Mouse (Mus musculus) left cerebral cortex, postnatal 14 days (tissue): ENCODE data around the gene Fgfr1op2. TPM values are rescaled to one million over a fixed set of nuclear protein-coding genes. Genes with fewer than 3 reads are reported as not detected.
"Not testable (repeated sequence)": the region's sequence is repeated elsewhere in the genome, so short reads cannot be mapped to it uniquely, and the experiment has no call there.

Source experiments
- DNase-seq, 2 experiments: peaks; one replicate each; pipeline ENCODE4 v3.0.0; 2021 to 2022; ENCODE audit warnings: low spot score in 2 of 2, mixed read lengths in 1 of 2
- intact Hi-C: fragments of 180-260 bp; cut with DNase I; formaldehyde crosslinking; loops from one replicate; pipeline ENCODE4 v1.15.1; 2025
- long read RNA-seq, 2 experiments: library from polyadenylated mRNA; stranded (forward); transcript quantifications; one replicate each; pipeline ENCODE4 v2.0.0; 2021
- total RNA-seq, 2 experiments: library from RNA; stranded (reverse); gene quantifications; 2 replicates each; pipeline ENCODE4 v1.2.3; 2021

Gene Fgfr1op2
- 10 to 100 TPM; 71.7 to 79.8 TPM for total RNA-seq
- long read RNA-seq, experiment 1, transcript Fgfr1op2-202 (5 exons, 918 nt): minor isoform, 5 of 183 reads
- long read RNA-seq, experiment 1, transcript Fgfr1op2-204 (7 exons, 2,880 nt): minor isoform, 22 of 183 reads
- long read RNA-seq, experiment 1, transcript Fgfr1op2-203 (6 exons, 2,766 nt): major isoform, 141 of 183 reads
- long read RNA-seq, experiment 1, partial matches to known transcripts: 1 of 183 reads
- long read RNA-seq, experiment 1, other reads (novel, unspliced or antisense): 14 of 183 reads
- long read RNA-seq, experiment 2, transcript Fgfr1op2-204 (7 exons, 2,880 nt): minor isoform, 15 of 133 reads
- long read RNA-seq, experiment 2, transcript Fgfr1op2-203 (6 exons, 2,766 nt): major isoform, 106 of 133 reads
- long read RNA-seq, experiment 2, partial matches to known transcripts: 1 of 133 reads
- long read RNA-seq, experiment 2, other reads (novel, unspliced or antisense): 7 of 133 reads

DNA sequence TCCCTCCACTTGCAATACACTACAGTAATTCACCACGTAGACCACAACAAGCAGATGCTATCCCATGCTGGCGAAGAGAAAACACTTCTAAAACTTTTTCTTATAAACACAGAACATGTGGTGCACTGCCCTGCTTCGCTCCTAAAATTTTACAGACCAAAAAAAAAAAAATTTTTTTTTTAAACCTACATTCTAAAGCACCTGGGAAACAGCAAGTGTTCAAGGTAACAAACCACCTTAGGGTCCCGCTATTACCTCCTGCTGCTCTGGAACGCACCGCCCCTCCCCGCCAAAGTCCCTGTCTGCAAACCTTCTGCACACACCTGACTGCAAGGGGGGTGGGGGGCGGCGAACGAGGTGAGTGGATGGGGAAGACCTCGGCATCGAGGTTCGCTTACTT, at the start of gene Fgfr1op2:
Gene Fgfr1op2 (plus strand): TSS at position 301 of the 400 bp plus-strand sequence.
- intact Hi-C loops: loop anchor here (5.0 to 10.0 kb wide), 2 partner anchors 55 to 162 kb away; no protein-coding TSS in a partner anchor
- no peak for DNase-seq

DNA sequence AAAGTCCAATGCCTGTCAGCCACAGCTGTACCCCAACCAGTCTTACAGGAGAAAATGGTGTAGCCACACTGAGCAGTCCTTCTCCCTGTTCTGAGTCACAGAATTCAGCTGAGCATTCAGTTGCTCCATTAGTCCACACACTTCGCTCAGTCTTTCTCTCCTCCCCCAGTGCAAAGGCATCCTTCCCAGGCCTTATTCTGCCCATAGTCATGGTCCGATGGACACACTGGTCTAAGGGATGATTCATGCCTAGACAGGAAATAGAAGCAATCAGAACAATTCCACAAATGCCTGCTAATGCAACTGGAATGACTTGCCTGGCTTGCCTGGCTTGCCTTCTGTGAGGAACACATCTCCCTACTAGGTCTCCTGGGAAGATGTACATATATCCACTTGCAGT, 49.5 kb upstream of the Fgfr1op2 start:
- intact Hi-C loops: no loop called here
- DNase-seq: no peak

DNA sequence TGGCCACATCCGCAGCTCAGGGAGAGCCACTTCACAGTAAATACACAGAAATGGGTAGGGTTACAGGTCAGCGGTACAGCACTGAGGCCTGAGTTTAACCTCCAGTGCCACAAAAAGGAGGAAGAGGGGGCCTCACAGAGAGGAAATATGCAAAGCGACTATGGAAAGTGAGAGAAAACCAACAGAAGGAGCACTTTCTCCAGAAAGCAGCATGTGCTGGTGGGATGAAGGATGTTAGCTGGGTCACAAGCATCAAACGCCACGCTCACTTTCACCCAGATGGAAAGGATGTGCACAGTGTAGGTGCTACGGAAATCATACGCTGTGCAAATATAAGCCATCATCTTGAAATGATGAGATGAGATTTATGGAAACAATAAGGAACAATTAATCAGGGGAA, 46.6 kb upstream of the Fgfr1op2 start:
- DNase-seq: no peak
- intact Hi-C loops: no loop called here

DNA sequence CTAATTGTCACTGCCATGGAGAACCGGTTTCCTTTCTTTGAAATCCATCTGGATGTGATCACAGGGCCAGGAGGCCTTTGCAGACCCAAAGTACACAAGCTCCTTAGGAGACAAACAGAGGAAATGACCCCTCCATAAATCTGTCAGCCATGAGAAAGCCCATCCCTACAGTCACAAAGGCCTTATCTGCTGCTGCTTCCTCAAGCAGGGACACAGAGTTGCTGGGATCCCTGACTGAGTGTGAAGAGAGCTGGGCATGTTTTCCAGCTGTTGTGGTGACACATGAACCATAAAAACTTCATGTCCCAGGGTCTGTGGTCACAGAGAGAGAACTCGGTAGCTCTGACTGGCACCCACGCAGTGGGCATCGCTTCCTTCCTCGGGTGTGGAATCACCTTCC, 46.2 kb upstream of the Fgfr1op2 start:
- intact Hi-C loops: no loop called here
- DNase-seq: no peak

DNA sequence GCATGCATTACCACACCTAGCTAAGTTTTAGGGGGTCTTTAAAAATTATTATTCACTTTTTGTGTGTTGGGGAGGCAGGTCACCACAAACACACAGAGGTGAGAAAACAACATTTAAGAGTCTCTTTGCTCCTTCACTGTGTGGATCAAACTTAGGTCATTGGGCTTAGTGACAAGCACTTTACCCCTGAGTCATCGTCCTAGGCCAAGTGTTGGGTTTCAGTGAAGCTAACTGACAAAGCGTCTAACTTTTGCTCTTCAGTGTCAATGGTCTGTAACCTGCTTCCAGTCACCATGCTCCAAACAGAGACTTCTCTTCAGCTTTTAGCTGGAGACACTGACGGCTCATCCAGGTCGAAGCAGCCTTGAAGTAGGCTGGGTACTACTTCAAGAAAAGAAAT, 43.9 kb upstream of the Fgfr1op2 start:
- intact Hi-C loops: no loop called here
- no peak for DNase-seq

DNA sequence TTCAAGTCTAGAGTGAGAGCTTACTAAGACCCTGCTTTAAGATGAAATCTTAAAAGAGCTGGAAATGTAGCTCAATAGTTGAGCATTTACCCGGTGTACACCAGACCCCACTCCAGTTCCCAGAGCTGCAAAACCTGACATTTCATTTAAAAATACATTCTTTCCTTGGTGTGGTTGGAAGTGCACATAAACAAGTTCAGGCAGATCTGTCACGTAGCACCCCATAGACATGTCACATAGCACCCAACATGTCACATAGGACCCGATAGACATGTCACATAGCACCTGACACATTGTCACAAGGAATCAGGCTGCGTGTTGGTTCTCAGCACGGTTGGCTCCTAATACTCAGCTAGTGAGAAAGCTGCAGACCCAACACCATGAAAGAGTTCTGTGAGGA, 41.5 kb upstream of the Fgfr1op2 start:
- no peak for DNase-seq
- intact Hi-C loops: no loop called here

GRCm38 (mm10) chr6:146537111-146537510, 39.9 kb upstream of the Fgfr1op2 start:
- DNase-seq: no peak
- intact Hi-C loops: no loop called here

- no peak for DNase-seq
- intact Hi-C loops: no loop called here
Observed at GRCm38 (mm10) chr6:146538071-146538470, 38.9 kb upstream of the Fgfr1op2 start.

DNA sequence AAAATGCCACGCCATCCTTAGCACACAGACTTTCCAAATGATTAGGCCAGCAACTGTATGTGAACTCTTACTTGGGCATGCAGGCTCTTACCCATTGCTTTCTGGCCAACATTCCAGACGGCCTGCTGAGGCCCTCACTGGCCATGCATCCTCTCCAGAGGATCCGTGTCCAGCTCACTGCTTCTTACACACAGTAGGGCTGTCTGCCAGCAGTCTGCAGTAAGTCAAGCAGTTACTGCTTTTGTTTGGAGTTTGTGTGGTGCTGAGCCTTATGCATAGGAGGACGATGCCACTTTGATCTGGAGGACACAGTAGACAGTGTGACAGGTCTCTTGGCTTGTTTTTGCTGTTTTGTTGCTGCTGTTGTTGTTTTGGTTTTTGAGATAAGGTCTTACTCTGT, 38.3 kb upstream of the Fgfr1op2 start:
- DNase-seq: no peak
- intact Hi-C loops: no loop called here

DNA sequence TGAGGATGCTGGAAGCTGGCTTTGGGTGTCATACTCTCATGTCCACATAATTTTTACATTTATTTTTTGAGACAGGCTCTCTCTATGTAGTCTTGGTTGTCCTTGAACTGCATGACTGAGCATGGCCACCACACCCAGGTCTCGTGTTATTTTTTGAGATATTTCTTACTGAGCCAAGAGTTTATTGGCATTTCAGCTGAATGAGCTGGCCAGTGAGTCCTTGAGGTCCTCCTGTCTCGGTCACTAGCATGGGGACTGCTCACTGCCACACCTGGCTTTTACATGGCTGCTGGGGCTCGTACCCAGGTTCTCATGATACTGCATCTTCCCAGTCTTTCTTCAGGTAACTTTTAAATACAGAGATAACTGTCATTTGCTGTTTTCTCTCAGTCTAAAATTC, 36.6 kb upstream of the Fgfr1op2 start:
- intact Hi-C loops: no loop called here
- DNase-seq: no peak

DNA sequence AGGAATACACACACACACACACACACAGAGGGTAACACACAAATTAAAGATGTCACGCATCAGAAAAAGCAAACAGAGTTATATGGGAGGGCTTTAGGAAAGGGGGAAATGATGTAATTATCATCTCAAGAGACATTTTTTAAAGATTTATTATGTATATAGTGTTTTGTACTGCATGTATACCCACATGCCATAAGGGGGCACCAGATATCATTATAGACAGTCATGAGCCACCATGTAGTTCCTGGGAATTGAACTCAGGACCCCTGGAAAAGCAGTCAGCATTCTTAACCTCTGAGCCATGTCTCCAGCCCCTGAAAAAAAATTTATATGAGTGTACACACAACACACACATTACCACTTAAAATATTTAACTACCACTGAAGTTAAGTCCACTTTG, 32.4 kb upstream of the Fgfr1op2 start:
- intact Hi-C loops: no loop called here
- DNase-seq: no peak

DNA sequence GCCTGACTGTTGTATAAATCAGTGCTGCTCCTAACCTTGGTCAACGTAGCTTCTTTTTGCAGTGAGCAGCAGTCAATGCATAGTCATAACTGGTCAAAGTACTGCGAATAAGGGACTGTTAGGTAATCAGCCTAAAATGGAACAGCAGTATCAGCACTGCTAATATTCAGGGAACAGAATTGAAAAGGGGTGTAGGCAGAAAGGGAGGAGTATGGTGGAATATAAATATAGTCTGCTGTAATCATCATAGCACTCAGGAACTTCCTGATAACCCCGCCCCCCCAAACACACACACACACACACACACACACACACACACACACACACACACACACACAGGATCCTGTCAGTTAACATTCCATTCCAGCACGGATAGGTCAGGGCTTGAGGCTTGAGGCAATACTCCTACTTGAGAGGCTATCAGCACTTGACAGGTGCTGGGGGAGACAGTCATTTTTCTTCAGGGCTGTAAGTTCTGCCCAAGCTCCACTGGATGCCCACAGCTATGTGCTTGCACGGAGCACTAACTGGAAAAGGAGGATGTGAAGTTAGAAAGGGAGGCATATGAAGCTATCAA, 31.6 kb upstream of the Fgfr1op2 start:
- intact Hi-C loops: no loop called here
- no peak for DNase-seq

DNA sequence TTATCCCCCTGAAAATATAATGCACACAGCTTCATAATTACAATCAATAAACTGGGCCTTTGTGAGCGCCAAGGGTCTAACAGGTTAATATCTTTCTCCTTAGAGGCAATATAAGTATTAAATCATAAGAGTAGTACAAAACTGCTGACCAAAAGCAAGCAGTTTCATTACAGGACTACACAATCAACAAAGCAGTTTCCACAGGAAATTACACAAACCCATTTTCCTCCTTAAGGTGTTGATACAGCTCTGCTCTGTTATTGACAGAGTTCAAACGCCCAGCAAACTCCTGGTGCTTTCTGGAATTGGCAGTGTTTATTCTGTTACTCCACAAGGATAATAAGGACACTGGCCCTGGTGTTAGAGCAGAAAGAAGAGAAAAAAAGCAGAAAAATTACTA, 26.6 kb upstream of the Fgfr1op2 start:
- intact Hi-C loops: no loop called here

GRCm38 (mm10) chr6:146551326-146551725, 25.7 kb upstream of the Fgfr1op2 start:
- intact Hi-C loops: no loop called here
- DNase-seq: no peak

More for the DNA sequence above, 26.6 kb upstream of the Fgfr1op2 start:
- DNase-seq: no peak

DNA sequence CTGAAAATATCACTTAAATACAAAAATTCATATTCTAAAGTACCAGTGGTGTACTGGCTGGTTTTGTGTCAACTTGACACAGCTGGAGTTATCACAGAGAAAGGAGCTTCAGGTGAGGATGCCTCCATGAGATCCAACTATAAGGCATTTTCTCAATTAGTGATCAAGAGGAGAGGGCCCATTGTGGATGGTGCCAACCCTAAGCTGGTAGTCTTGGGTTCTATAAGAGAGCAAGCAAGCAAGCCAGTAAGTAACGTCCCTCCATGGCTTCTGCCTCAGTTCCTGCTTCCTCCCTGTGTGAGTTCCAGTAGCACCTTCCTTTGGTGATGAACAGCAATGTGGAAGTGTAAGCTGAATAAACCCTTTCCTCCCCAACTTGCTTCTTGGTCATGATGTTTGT, 14.5 kb upstream of the Fgfr1op2 start:
- intact Hi-C loops, DNase-seq: not testable (repeated sequence)

GRCm38 (mm10) chr6:146572073-146572472, 4.9 kb upstream of the Fgfr1op2 start:
- DNase-seq: no peak
- intact Hi-C loops: loop anchor here (10.0 kb wide), 1 partner anchor 157 kb away; no protein-coding TSS in a partner anchor

- intact Hi-C loops: loop anchor here (5.0 to 10.0 kb wide), 2 partner anchors 55 to 163 kb away; no protein-coding TSS in a partner anchor
- DNase-seq: peak; percentile 97 to 98
Observed at GRCm38 (mm10) chr6:146577310-146578109, 507 bp downstream of the Fgfr1op2 start, which contains the start of gene Ints13. Ints13 (minus strand) TSS chr6:146577835.

DNA sequence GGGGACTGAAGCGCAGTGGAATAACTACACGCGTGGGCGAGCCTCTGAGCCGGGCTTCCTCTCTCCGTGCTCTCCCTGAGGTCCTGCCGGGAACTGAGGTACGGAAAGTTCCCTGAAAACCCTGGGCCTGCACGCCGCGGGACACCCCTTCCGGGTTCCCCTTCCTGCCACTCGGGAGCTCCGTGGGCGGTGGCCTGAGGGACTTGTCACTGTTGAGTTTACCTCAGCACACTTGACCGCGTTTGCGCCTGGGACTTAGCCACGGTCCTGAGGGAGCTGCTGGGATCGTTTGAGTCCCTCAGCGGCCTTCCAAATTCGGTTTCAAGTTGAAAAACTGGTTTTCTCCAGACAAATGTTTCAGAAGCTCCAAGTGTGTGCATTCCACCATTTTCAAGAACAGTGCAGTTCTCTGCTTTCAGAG, 1.1 kb downstream of the Fgfr1op2 start:
- intact Hi-C loops: loop anchor here (5.0 to 10.0 kb wide), 2 partner anchors 54 to 163 kb away; no protein-coding TSS in a partner anchor

DNA sequence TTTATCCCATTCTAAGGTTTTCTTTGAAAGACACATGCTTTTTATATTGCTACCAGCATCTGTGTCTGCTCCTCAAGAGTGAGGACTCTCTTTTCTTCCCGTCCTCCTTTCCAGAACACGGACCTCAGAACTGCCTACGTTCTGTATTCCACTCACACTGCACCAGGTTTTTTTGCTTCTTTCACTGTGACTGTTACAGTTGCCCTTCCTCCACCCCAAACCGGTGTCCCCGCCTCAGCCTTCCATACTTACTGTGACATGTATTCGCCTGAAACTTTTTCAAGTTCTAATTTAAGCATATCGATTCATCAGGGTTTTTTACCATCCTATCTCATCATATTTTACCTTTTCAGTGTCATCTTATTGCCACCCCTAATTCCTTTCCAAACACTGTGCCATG, 1.6 kb downstream of the Fgfr1op2 start:
- intact Hi-C loops: loop anchor here (5.0 to 10.0 kb wide), 2 partner anchors 54 to 164 kb away; no protein-coding TSS in a partner anchor
- DNase-seq: peak; percentile 42 to 69

More for the DNA sequence above, 1.1 kb downstream of the Fgfr1op2 start:
- peak in 1 of 2 experiments; percentile 60 for DNase-seq
